Mouse (Mus musculus) retina, postnatal 1 day (tissue): ENCODE data around the gene Ccdc83.
A peak's percentile ranks its signal among the peaks of the same experiment; 100 is the strongest.

ENCODE experiments used
- DNase-seq: peaks from one replicate; pipeline ENCODE4 v3.0.0-alpha.2; 2012

The Ccdc83 gene

GRCm38 (mm10) chr7:90265289-90265970 is at the start of gene Ccdc83:
Gene Ccdc83, minus strand, starts transcription at chr7:90265777.
- peak; percentile 90 for DNase-seq

- no peak for DNase-seq
These were observed 47.8 kb upstream of the Ccdc83 start for GRCm38 (mm10) chr7:90313421-90313820.

- no peak for DNase-seq
These were observed 46.7 kb upstream of the Ccdc83 start for GRCm38 (mm10) chr7:90312151-90312883.

GRCm38 (mm10) chr7:90308003-90308402 is 42.4 kb upstream of the Ccdc83 start:
- DNase-seq = no peak

GRCm38 (mm10) chr7:90306968-90307367 is 41.4 kb upstream of the Ccdc83 start:
- no peak for DNase-seq

DNA sequence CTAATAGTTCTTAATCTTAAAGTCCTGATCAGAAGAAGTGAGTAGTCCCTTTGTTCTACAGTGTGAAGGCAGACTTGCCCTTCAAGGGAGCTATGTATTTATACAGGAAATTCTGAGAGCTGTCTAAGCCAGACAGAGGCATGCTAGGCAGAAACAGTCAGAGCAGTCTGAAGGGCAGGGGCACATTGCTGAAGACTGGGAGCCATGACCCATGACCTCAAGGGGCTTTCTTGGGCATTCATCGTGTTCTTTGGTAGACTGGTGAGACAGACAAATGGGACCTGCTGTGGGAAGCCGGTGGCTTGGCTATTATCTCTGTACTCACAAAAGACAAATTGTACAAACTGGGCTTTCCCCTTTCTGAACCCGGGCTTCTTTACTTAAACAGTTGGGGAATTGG is 40.5 kb upstream of the Ccdc83 start:
- DNase-seq = no peak

DNA sequence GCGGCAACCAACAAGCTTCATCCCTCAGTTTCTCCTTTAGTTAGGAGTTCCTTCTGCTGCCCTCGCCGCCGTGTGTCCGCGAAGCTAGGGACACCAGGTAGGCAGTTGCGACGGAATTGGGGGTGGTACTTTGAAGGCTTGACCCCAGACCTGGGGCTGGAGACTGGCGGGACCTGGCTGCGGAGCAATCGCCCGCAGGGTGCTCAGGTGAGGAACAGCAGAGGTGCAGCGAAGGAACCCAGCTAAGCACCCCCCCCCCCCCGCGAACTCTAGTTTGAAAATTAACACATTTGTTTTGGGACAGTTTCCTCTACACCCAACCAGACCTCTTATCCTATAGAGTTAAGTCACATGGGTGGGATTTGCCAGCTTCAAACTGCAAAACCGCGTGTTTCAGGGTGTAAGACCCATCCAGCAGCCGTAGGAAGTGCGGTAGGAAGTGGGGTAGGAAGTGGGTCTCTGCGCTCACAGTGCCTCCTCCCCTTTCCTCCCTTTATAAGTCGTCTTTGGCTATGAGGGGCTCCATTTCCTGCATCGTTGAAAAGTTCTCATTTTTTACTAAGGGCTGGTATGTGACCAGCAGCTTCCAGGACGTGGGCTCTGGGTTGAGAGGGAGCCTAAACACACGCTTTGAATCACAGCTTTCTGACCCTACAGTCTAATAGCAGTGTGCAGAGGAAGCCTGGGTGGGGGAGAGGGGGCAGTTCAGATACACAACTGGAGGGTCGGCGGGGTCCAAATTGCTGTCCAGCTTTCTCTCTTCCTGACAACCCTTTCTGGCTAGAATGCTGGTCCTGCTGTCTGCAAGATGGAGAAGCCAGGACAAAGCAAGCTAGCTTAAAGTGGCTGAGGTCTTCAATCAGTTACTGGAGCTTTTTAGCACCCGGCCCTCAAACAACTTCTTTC is 37.3 kb upstream of the Ccdc83 start:
- peak; percentile 17 for DNase-seq

DNA sequence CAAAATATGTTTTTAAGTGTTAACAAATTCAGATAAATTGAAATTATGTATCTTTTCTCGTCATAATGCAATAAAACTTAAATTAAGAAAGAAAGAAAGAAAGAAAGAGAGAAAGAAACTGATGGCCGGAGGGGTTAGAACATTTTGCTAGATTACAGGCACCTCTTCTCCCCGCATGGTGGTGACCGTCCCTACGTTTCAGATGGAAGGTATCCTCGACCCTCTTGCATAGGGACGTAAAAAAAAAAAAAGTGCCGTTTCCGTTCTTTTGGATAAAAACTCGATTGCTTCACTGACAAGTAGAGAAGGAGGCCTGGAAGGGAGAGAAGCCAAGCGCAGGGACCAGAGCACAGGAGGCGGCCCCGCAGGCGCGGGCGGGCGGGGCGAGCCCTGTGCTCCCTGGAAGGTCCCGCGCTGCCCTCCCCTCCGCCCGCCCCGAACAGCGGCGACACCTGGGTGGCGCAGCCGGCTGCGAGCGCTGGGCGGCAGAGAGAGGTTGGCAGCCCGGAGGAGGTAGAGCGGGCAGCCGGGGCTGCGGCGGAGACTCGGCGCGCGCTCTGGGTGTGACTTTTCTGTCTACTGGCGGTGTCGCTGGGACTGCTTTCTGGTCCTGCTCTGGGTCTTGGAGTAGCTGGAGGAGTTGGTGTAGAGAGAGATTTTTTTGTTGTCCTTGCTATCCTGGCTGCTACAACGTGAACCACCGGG is 36.5 kb upstream of the Ccdc83 start, which contains the start of gene Sytl2:
TSS of gene Sytl2 (plus strand) at position 311 of the 705 bp plus-strand sequence.
- DNase-seq = peak; percentile 64

GRCm38 (mm10) chr7:90291885-90292284 is 26.3 kb upstream of the Ccdc83 start:
- DNase-seq = no peak

GRCm38 (mm10) chr7:90284793-90285192 is 19.2 kb upstream of the Ccdc83 start:
- DNase-seq = no peak

DNA sequence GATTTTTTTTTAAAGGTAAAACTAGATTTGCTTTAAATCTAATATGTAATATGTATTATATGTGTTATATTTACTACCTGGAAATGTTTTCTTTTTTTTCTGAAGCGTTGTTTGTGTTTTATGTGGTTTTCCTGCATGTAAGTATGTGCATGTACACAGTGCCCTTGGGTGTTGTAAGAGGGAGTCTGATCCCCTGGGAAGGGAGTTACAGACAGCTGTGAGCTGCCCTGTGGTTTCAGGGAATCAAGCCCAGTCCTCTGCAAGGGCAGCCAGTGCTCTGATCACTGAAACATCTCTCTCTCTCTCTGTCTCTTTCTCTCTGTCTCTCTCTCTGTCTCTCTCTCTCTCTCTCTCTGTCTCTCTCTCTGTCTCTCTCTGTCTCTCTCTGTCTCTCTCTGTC is 17.2 kb upstream of the Ccdc83 start:
- no peak for DNase-seq

- DNase-seq = peak; percentile 45
These were observed 16.4 kb upstream of the Ccdc83 start for GRCm38 (mm10) chr7:90281759-90282546.

- peak; percentile 9 for DNase-seq
These were observed 15.3 kb upstream of the Ccdc83 start for GRCm38 (mm10) chr7:90280878-90281277.

DNA sequence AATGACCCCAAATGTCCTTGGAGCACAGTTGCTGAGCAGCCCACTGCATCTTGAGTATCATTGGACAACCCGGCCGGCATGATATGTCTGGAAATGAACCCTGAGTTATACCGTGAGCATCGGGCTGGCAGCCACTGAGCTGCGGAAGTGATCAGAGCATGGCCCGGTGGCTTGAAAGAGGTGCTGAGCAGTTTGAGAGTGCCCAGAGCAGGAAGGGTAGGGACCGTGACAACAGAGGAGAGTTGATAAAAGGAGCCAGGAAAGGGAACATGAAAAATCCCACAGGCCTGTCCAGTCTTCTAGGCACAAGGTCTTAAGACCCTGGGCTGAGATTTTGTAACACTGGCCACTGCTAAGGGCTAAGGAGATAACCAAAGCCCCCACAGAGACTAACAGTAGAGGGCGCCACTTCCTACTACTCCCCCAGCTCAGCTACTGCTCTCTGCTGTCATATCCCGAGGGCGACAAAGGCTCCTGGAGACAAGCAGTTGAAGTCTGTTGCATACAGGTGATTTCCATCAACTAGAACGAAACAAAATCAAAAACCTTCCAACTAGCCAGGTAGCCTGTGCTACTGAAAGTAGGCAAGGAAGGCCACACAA is 14.8 kb upstream of the Ccdc83 start:
- DNase-seq = peak; percentile 57

DNA sequence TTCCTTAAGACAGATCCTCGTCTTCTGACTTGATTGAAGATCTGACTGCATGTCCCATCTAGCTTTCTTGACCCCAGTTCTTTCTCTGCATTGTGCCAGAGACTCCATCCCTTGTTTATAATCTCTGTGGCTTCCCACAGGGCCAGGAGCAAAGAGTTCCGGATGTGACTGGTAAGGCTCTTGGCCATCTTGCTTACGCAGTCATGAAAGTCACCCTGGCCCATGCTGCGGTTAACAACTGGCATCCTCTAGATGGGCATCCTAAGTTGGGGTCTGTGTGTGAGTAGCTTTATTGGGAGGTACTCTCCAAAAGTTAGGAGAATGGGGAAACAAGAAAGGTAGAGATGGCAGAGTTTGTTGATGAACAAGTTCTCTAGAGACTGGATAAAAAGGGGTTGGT is 13.6 kb upstream of the Ccdc83 start:
- DNase-seq = no peak

DNA sequence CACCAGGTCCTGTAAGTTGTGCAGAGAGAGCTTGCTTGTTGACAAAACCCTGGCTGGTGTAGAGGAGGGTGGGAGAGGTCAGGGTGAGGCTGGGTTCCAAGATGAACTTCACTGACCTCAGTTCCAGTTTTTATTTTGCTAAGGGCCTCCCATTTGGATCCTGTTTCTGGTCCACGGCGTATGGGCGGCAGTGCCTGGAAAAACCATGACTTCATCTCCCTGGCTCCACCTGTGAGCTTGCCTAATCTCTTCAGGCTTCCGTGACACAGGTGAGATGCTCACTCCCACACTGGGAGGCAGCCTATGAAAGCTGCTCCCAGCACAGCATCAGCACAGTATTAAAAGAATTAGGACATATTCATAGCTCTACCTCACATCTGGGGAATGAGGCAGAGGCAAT is 12.2 kb upstream of the Ccdc83 start:
- no peak for DNase-seq

GRCm38 (mm10) chr7:90277246-90277645 is 11.7 kb upstream of the Ccdc83 start:
- DNase-seq = no peak

DNA sequence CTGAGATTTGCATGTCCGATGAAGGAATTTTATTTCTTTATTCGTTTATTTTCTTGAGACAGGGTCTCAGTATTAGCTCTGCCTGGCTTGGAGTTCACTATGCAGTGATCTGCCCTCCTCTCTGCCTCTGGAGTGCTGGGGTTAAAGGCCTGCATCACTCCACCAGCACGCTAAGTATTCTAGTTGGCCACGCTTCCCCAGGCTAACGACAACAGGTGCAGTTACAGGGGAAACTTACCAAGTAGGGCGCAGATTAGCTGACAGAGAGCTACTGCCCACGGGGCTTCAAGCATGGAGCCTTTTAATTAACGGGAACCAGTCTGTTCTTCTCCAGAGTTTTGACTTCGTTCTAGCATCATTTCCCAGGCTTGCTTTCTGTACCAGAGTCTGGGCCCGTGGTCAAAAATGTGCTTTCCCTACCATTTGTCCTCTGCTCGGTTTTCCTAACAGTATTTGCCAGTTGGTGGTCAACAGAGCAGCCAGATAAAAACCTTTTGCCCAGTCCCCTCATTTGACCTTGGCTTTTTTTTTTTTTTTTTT is 9.1 kb upstream of the Ccdc83 start:
- peak; percentile 10 for DNase-seq

DNA sequence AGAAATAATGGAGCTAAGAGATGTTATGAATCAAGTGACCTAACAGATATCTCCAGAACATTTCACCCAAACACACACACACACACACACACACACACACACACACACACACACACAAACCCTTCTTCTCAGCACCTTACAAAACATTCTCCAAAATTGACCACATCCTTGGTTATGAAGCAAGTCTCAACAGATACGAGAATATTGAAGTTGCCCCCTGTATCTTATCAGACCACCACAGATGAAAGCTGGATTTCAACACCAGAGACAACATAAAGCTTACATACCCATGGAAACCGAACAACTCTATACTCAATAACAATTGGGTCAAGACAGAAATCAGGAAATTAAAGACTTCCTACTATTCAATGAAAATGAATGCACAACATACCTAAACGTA is 4.6 kb upstream of the Ccdc83 start:
- DNase-seq = no peak

DNA sequence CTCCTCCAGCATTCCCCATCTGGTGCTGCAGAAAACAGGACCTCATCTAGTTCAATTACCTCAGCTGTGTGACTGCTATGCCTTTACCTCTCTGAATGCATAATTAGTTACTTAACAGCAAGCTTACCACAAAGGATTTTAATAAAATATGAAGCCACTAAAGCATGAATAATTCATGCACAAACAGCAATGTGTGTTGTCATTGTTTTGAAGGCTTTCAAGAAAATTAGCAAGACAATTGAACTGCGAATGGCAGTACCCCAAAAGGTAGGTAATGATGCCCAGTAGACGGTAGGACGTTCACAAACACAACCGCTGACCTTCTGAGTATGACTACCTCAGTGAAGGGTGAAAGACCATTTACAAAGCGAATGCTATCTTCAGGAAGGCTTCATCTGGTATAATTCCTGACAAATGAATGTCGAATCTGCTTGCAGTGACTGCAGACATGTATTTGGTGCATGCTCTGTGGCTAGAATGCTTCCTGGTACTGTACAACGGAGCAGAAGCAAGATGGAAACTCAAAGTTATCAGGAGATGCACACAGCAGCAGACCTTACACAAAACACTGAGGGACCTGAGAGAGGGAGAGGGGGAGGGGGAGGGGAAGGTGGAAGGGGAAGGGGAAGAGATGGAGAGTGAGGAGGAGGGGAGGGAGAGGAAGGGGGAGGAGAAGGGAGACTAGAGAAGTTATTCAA is 3.5 kb downstream of the Ccdc83 start:
- DNase-seq = peak; percentile 60
